14 mouse cellular contexts compared by ENCODE assay signal in the genomic region with DNA sequence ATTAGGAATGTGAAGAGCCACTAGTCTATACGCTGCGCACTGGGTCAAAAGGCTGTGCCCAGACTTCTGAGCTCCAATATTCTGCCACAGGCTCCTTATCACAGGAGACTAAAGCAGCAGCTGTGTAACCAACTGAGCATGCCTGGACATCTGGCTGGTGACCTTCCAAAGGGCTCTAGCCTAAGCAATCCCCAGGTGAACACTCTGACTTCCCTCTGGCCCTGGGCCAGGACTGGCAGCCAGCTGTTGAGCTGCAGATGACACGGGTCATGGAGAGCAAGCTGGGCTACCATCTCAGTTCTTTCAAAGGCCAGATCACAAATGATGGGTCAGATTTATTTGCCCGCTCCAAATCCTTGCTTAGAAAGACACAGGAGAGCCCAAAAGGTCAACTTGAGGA.
A peak's percentile ranks its signal among the peaks of the same experiment; 100 is the strongest.
DNase-seq lines count a peak whose midpoint lies in the region.
"Had no signal": no experiment of that assay in that cellular context is flagged by ENCODE, and none has a peak within 500 bp of the region (broad histone marks: within the 10 kb centered on the region; RNA-seq: fewer than 3 reads in every experiment).

No protein-coding gene starts in this region.

- DNase-seq in adrenal gland, adult 2 months = peak; percentile 19
- DNase-seq in adrenal gland, adult 18-20 months (ENCODE audit: low spot score in 2 of 2) = no peak
- DNase-seq in heart, adult 11 months = peak; percentile 92
- DNase-seq in heart, adult 9 months (ENCODE audit: low spot score in 2 of 2) = no peak
- DNase-seq in kidney, postnatal 25 days = peak; percentile 5 to 45
- no peak for DNase-seq in kidney, postnatal 10 days
- peak; percentile 30 for DNase-seq in embryo, embryonic 11 days
- DNase-seq in left cerebral cortex, adult 18-20 months (ENCODE audit: low spot score in 2 of 2) = no peak
- DNase-seq: cerebellum, adult 11-12 months; cerebellum, adult 9-11 months; gastrocnemius, postnatal 25 days; layer of hippocampus, postnatal 36 days; lung, embryonic 14.5 days; right cerebral cortex, postnatal 14 days had no signal

Comparison
In these comparisons a context has a peak if more than half of its experiments do, and no peak if none do; other contexts are left out.
1. DNase-seq: peak in adrenal gland, adult 2 months (single experiment), heart, adult 11 months (single experiment), kidney, postnatal 25 days (2 of 2) and embryo, embryonic 11 days (single experiment); none in adrenal gland, adult 18-20 months (0 of 2), heart, adult 9 months (0 of 2), kidney, postnatal 10 days (single experiment) and left cerebral cortex, adult 18-20 months (0 of 2).